Mouse (Mus musculus): ENCODE results near the gene Polr1c.

- no peak for TF ChIP-seq POLR2AphosphoS2 (IDR thresholded peaks at IDR 0.05; ENCODE audit: low read length)
- no peak for TF ChIP-seq POLR2A (IDR thresholded peaks at IDR 0.05; ENCODE audit: control insufficient read depth in 1 of 2, insufficient read depth in 1 of 2, low read depth in 1 of 2, low read length in 2 of 2, poor library complexity in 1 of 2)
- TF ChIP-seq EP300 (IDR thresholded peaks at IDR 0.05; ENCODE audit: low read depth in 1 of 2, low read length in 2 of 2), result no peak
- TF ChIP-seq UBTF (IDR thresholded peaks at IDR 0.05; ENCODE audit: borderline replicate concordance, insufficient read depth, low read depth, low read length), result no peak
- TF ChIP-seq MXI1 (IDR thresholded peaks at IDR 0.05; ENCODE audit: low read depth, low read length), result no peak
- TF ChIP-seq CTCF (IDR thresholded peaks at IDR 0.05 in 2 of 3, conservative IDR thresholded peaks at IDR 0.05 in 1 of 3; ENCODE audit: control insufficient read depth in 1 of 3, insufficient read depth in 1 of 3, low read depth in 2 of 3, low read length in 3 of 3, poor library complexity in 1 of 3, severe bottlenecking in 1 of 3), result no peak
- TF ChIP-seq KAT2A (conservative IDR thresholded peaks at IDR 0.05; ENCODE audit: low read depth, low read length), result no peak
- no peak for TF ChIP-seq E2F4 (IDR thresholded peaks at IDR 0.05; ENCODE audit: borderline replicate concordance, low read depth, low read length)
- TF ChIP-seq BHLHE40 (IDR thresholded peaks at IDR 0.05; ENCODE audit: borderline replicate concordance, low read depth, low read length), result no peak
Measured at GRCm38 (mm10) chr17:46273803-46274236, 26.0 kb upstream of the Polr1c start.

All from MEL (cell line).